Mouse (Mus musculus): ENCODE measurements around the gene Gm21721. TPM values are rescaled to one million over a fixed set of nuclear protein-coding genes. Genes with fewer than 3 reads are reported as not detected.
"Not testable (repeated sequence)": the region's sequence is repeated elsewhere in the genome, so short reads cannot be mapped to it uniquely, and the experiment has no call there.

The Gm21721 gene
- polyA plus RNA-seq (2016; fragmentation: Nextera tagmentation; extraction: Ambion mirVana) = not detected in 2 replicates

- not testable (repeated sequence) for DNase-seq (ENCODE audit: low spot score); H3K36me3 ChIP-seq; H3K27ac ChIP-seq; H3K4me1 ChIP-seq; H3K27me3 ChIP-seq (ENCODE audit: low read depth, poor library complexity, severe bottlenecking); H3K4me3 ChIP-seq; H3K9me3 ChIP-seq (replicated peaks)
- WGBS = 20% methylated on average over 1 of the region's 2 CpGs
Observed at GRCm38 (mm10) chrY:9202090-9202489, at the start of gene Gm21721. Gm21721 (minus strand) TSS chrY:9202190.

Other genes starting within 250 kb of the Gm21721 start
- not detected in 2 replicates for gene Gm21292, start 68.3 kb downstream of the Gm21721 start, polyA plus RNA-seq (2016; fragmentation: Nextera tagmentation; extraction: Ambion mirVana)
- not detected in 2 replicates for gene Gm21812, start 145.0 kb upstream of the Gm21721 start, polyA plus RNA-seq (2016; fragmentation: Nextera tagmentation; extraction: Ambion mirVana)
- not detected in 2 replicates for gene Gm21874, start 214.0 kb upstream of the Gm21721 start, polyA plus RNA-seq (2016; fragmentation: Nextera tagmentation; extraction: Ambion mirVana)